Mouse (Mus musculus) CH12.LX (cell line): ENCODE data around the gene Txnrd1. TPM values are rescaled to one million over a fixed set of nuclear protein-coding genes. Genes with fewer than 3 reads are reported as not detected.

Experiments used
- DNase-seq: peaks from one replicate; pipeline ENCODE4 v3.0.0-alpha.2; 2013; ENCODE audit errors: extremely low read depth
- H3K27ac ChIP-seq: 2 replicates; pipeline ENCODE4 v1.5.1; 2012; ENCODE audit warnings: low read depth, mild to moderate bottlenecking, control low read depth, moderate library complexity; ENCODE audit not compliant: insufficient read depth
- H3K27me3 ChIP-seq: replicated peaks from 2 replicates; pipeline ENCODE3; 2012; ENCODE audit warnings: inconsistent platforms
- H3K36me3 ChIP-seq, 2 experiments: replicated peaks in 1 of 2; 2 replicates each; pipeline versions ENCODE3 to v1.6.1; 2012; ENCODE audit warnings: inconsistent platforms in 1 of 2, low read length in 1 of 2, mild to moderate bottlenecking in 1 of 2, mixed read lengths in 1 of 2, moderate library complexity in 1 of 2; ENCODE audit not compliant: control insufficient read depth in 1 of 2, insufficient read depth in 1 of 2
- H3K4me1 ChIP-seq, 2 experiments: 2 replicates each; pipeline ENCODE4 v1.6.1; 2012; ENCODE audit warnings: inconsistent platforms in 1 of 2, moderate library complexity in 1 of 2; ENCODE audit not compliant: insufficient read depth in 2 of 2, control insufficient read depth in 1 of 2
- H3K4me2 ChIP-seq: 2 replicates; pipeline ENCODE4 v1.6.1; 2012; ENCODE audit warnings: low read depth, mild to moderate bottlenecking, control low read depth; ENCODE audit not compliant: poor library complexity, insufficient read depth, severe bottlenecking
- H3K4me3 ChIP-seq, 3 experiments: fragments of 150-350 bp in 1 of 3; sonication (generic) in 1 of 3; replicated peaks in 1 of 3; 2 replicates each; pipeline versions ENCODE3 to v1.5.1; 2011 to 2012; ENCODE audit warnings: low read depth in 2 of 3, low read length in 2 of 3, mild to moderate bottlenecking in 2 of 3, moderate library complexity in 2 of 3, control low read depth in 1 of 3, improper control_type of control experiment in 1 of 3, inconsistent platforms in 1 of 3, mixed read lengths in 1 of 3; ENCODE audit not compliant: poor library complexity in 1 of 3
- H3K79me2 ChIP-seq: replicated peaks from 2 replicates; pipeline ENCODE4 v1.6.1; 2012; ENCODE audit warnings: mild to moderate bottlenecking, moderate library complexity; ENCODE audit not compliant: control insufficient read depth, poor library complexity, insufficient read depth, severe bottlenecking; ENCODE audit errors: extremely low read depth
- H3K9ac ChIP-seq: 2 replicates; pipeline ENCODE4 v1.6.1; 2012; ENCODE audit warnings: low read depth, mild to moderate bottlenecking, control low read depth, moderate library complexity; ENCODE audit not compliant: insufficient read depth
- H3K9me3 ChIP-seq: replicated peaks from 2 replicates; pipeline ENCODE3; 2012; ENCODE audit warnings: low read length, inconsistent platforms, mixed read lengths
- CHD1 ChIP-seq: IDR thresholded peaks from 2 replicates; pipeline ENCODE4 v1.6.1; 2012; ENCODE audit warnings: low read depth, low read length, improper control_type of control experiment, inconsistent platforms
- E2F4 ChIP-seq: IDR thresholded peaks from 2 replicates; pipeline ENCODE4 v1.6.1; 2011; ENCODE audit warnings: low read depth, low read length, improper control_type of control experiment; ENCODE audit not compliant: insufficient replicate concordance
- EP300 ChIP-seq: IDR thresholded peaks from 2 replicates; pipeline ENCODE4 v1.6.1; 2011; ENCODE audit warnings: low read length, improper control_type of control experiment
- JUND ChIP-seq: conservative IDR thresholded peaks from 2 replicates; pipeline ENCODE4 v1.6.1; 2011; ENCODE audit warnings: low read depth, low read length, improper control_type of control experiment
- KAT2A ChIP-seq: IDR thresholded peaks from 2 replicates; pipeline ENCODE4 v1.6.1; 2012; ENCODE audit warnings: low read length, improper control_type of control experiment, inconsistent platforms; ENCODE audit not compliant: insufficient replicate concordance
- MAZ ChIP-seq: IDR thresholded peaks from 2 replicates; pipeline ENCODE4 v1.6.1; 2012; ENCODE audit warnings: low read depth, mild to moderate bottlenecking, inconsistent platforms, low read length, improper control_type of control experiment, moderate library complexity
- MEF2A ChIP-seq: IDR thresholded peaks from 2 replicates; pipeline ENCODE4 v1.6.1; 2014; ENCODE audit warnings: low read depth, mild to moderate bottlenecking, inconsistent platforms, low read length, improper control_type of control experiment, borderline replicate concordance
- NELFE ChIP-seq: IDR thresholded peaks from 2 replicates; pipeline ENCODE4 v1.6.1; 2011; ENCODE audit warnings: low read depth, low read length, improper control_type of control experiment
- NRF1 ChIP-seq: IDR thresholded peaks from 2 replicates; pipeline ENCODE4 v1.6.1; 2014; ENCODE audit warnings: low read depth, mild to moderate bottlenecking, inconsistent platforms, low read length, improper control_type of control experiment, moderate library complexity
- PAX5 ChIP-seq: IDR thresholded peaks from 2 replicates; pipeline ENCODE4 v1.6.1; 2012; ENCODE audit warnings: low read length, inconsistent platforms, mixed read lengths
- POLR2AphosphoS2 ChIP-seq: IDR thresholded peaks from 2 replicates; pipeline ENCODE4 v1.6.1; 2011; ENCODE audit warnings: low read depth, low read length, improper control_type of control experiment
- RAD21 ChIP-seq: IDR thresholded peaks from 2 replicates; pipeline ENCODE4 v1.6.1; 2011; ENCODE audit warnings: low read depth, mild to moderate bottlenecking, low read length, improper control_type of control experiment, moderate library complexity
- RCOR1 ChIP-seq: conservative IDR thresholded peaks from 2 replicates; pipeline ENCODE4 v1.6.1; 2012; ENCODE audit warnings: low read depth, mild to moderate bottlenecking, inconsistent platforms, low read length, improper control_type of control experiment
- SIN3A ChIP-seq: IDR thresholded peaks from 2 replicates; pipeline ENCODE4 v1.6.1; 2012; ENCODE audit warnings: low read length, improper control_type of control experiment, inconsistent platforms
- TBP ChIP-seq: conservative IDR thresholded peaks from 2 replicates; pipeline ENCODE4 v1.6.1; 2011; ENCODE audit warnings: low read depth, low read length, improper control_type of control experiment
- TCF12 ChIP-seq: IDR thresholded peaks from 2 replicates; pipeline ENCODE4 v1.6.1; 2014; ENCODE audit warnings: low read depth, mild to moderate bottlenecking, inconsistent platforms, low read length, improper control_type of control experiment
- UBTF ChIP-seq: IDR thresholded peaks from 2 replicates; pipeline ENCODE4 v1.6.1; 2012; ENCODE audit warnings: low read depth, mild to moderate bottlenecking, inconsistent platforms, low read length, improper control_type of control experiment, moderate library complexity
- USF1 ChIP-seq: IDR thresholded peaks from 2 replicates; pipeline ENCODE4 v1.6.1; 2014; ENCODE audit warnings: low read depth, mild to moderate bottlenecking, inconsistent platforms, low read length, improper control_type of control experiment
- dilution Hi-C: fragments of 300-500 bp; cut with MboI; formaldehyde crosslinking; loops from 2 replicates; pipeline ENCODE4 v1.14.3; 2020; ENCODE audit warnings: low sequenced_read_pairs; ENCODE audit not compliant: extremely low pct_unique_long_range_greater_than_20kb, extremely low pct_ligation_motif_present
- in situ Hi-C: fragments of 300-500 bp; cut with MboI; formaldehyde crosslinking; loops from 3 replicates; pipeline ENCODE4 v1.14.3; 2019; ENCODE audit warnings: low sequenced_read_pairs, low pct_ligation_motif_present, low pct_unique_long_range_greater_than_20kb, mixed read lengths
- polyA plus RNA-seq: library from polyadenylated mRNA; unstranded; fragments of >175 nt; gene quantifications from 2 replicates; pipeline ENCODE4 v1.2.1, GENCODE M21; 2012; ENCODE audit warnings: low read depth; ENCODE audit not compliant: insufficient read length
- total RNA-seq, 2 experiments: library from RNA; depleted of rRNA; stranded (reverse); fragments of 300-350 nt in 1 of 2; fragments of >200 nt in 1 of 2; gene quantifications; 2 replicates each; pipeline ENCODE4 v1.2.3; 2012 to 2014

The Txnrd1 gene
- total and polyA plus RNA-seq, 3 experiments: 92.1 to 254 (median 133) TPM

DNA sequence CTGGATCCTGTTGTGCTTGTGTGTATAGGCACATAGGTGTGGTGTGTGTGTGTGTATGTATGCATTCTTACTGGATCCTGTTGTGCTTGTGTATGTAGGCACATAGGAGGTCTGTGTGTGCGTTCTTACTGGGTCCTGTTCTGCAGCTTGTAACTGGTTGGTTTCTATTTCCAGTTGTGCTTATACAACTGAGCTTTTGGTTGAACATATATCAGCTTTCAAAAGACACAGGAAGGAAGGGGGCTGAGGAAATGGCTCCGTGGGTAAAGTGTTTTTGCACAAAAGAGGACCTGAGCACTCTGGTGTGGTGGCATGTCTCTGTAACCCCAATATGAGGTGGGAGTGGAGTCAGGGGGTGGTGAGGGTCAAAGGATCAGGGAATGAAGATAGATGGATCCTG, 57.2 kb downstream of the Txnrd1 start:
- 0 out of 2 replicates have a peak overlapping the region, but pooled peaks have one; percentile 2 for H3K27ac ChIP-seq
- dilution Hi-C loops (no loop called here), in situ Hi-C loops (no loop called here)
- no peak overlapping the region for H3K4me3 ChIP-seq
- no peak for DNase-seq
- no peaks in the 10 kb centered on the region for H3K27me3 ChIP-seq
- no peaks in the 10 kb centered on the region for H3K4me1 ChIP-seq
- no peak overlapping the region for H3K9ac ChIP-seq
- H3K9me3 ChIP-seq: peaks cover 4% of the 10 kb centered on the region
- no peaks in the 10 kb centered on the region for H3K79me2 ChIP-seq
- H3K36me3 ChIP-seq: peaks cover 78 to 96% of the 10 kb centered on the region in 2 experiments
- no peak overlapping the region for H3K4me2 ChIP-seq
- TF ChIP-seq UBTF: no peak

DNA sequence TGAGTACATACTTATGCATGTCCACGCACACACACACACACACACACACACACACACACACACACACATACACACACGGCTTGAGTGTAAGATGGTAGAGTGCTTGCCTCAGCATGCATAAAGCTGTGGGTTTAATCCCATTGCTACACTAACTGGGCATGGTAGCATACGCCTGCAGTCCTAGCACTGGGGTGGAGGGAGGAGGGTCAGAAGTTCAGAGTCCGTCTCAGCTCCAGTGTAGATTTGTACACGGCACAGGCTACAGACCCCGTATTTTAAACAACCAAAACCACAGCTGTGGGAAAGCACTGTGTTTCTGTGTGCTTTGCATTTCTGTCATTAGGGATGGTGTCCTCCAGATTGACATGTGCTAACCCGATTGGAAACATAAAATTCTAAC, 57.7 kb downstream of the Txnrd1 start:
- dilution Hi-C loops: no loop called here
- Histone ChIP-seq H3K4me2 (no peak overlapping the region), H3K27ac (no peak overlapping the region), H3K4me3 (no peak overlapping the region), H3K27me3 (no peaks in the 10 kb centered on the region), H3K36me3 (peaks cover 79 to 96% of the 10 kb centered on the region in 2 experiments), H3K9ac (no peak overlapping the region), H3K9me3 (peaks cover 4% of the 10 kb centered on the region), H3K4me1 (no peaks in the 10 kb centered on the region), H3K79me2 (no peaks in the 10 kb centered on the region)
- in situ Hi-C loops: no loop called here
- no peak for TF ChIP-seq EP300
- TF ChIP-seq NRF1: no peak
- TF ChIP-seq UBTF: no peak
- no peak for TF ChIP-seq CHD1
- TF ChIP-seq RAD21: no peak
- no peak for TF ChIP-seq NELFE
- no peak for TF ChIP-seq TCF12
- no peak for TF ChIP-seq TBP
- no peak for TF ChIP-seq MAZ
- TF ChIP-seq POLR2AphosphoS2: no peak
- TF ChIP-seq KAT2A: no peak
- TF ChIP-seq SIN3A: no peak
- no peak for TF ChIP-seq JUND
- no peak for TF ChIP-seq E2F4
- TF ChIP-seq USF1: no peak
- no peak for TF ChIP-seq PAX5
- no peak for TF ChIP-seq RCOR1
- TF ChIP-seq MEF2A: no peak
- DNase-seq: no peak
